Mouse (Mus musculus) lung, adult 2 months (tissue): Measurements from ENCODE around the gene Pdgfb.

ENCODE experiments used
- CTCF ChIP-seq: fragments of 200-500 bp; IDR thresholded peaks from 2 replicates; pipeline ENCODE4 v1.5.1; 2011; ENCODE audit warnings: mild to moderate bottlenecking, low read length, control low read depth; ENCODE audit not compliant: insufficient read depth
- POLR2A ChIP-seq: fragments of 200-500 bp; IDR thresholded peaks from 2 replicates; pipeline ENCODE4 v1.6.1; 2011; ENCODE audit warnings: low read depth, mild to moderate bottlenecking, control low read depth, low read length, borderline replicate concordance; ENCODE audit errors: extremely low read depth

DNA sequence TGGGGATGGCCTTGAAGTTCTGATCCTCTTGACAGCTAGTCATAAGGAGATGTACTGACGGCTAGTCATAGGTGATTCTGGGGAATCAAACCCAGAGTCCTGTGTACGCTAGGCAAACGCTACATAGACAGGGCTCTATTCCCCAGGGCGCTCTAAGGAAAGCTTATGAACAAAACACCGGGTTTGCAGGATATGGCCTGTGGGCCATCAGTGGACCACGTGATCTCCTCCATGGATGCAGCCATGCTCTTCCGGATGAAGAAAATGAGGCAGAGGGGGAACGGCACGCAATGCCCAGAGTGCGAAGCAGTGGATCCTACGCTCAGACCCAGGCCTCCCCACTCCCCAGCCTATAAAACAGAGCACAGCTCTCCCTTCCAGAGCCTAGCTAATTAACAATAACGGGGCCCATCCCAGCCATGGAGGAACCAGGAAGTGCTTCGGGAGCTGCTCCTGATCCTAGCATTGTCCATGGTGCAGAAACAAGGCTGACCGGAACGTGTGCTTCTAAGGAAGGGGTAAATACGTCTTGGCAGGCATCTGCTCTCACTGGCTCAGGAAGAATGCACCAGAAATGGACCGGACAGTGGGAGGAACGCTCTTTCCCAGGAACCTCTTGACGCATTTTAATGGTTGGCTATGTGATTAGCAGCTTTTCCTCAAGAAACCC, 36.5 kb upstream of the Pdgfb start:
- TF ChIP-seq POLR2A (no peak), CTCF (no peak)
